Mouse (Mus musculus): ENCODE measurements around the gene Syf2. TPM values are rescaled to one million over a fixed set of nuclear protein-coding genes. Genes with fewer than 3 reads are reported as not detected.

The Syf2 gene
- polyA plus RNA-seq (2012; rRNA removed; ENCODE audit: low replicate concordance): 26.2 and 27.7 TPM in 2 replicates

DNA sequence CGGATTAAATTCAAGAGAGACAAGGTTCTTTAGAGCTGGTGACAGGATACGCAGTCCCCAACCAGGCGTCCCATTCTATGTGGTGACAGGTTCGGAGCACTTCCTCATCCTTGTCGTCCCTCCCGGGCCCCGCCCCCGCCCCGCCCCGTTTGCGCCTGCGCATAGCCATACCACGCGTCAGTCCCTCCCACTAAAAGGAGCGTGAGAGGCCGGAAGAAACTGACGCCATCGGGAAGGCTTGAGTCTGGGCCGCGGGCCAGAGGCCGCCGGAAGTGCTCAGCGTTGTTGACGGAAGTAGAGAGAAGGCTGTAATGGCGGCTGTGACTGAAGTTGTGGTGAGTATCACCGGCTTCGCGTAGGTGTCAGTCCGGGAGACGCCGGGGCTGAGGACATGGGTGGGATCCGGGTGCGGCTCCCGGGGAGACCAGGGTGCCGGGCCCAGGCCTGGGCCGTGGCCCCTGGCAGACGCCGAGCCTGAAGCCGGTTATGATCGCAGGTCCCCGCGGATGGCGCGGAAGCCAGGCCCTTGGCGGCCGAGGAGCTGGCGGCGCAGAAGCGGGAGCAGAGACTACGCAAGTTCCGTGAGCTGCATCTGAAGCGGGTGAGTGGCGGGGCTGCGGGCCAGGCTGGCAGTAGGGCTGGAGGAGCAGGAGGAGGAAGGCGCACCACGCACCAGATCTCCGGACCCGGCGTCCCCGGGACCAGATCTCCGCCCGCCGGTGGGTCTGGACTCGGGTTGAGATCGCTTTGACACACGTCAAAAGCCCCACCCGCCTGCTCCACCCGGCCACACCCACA is at the start of gene Syf2:
TSS of gene Syf2 (plus strand) at position 215 of the 798 bp plus-strand sequence.

DNA sequence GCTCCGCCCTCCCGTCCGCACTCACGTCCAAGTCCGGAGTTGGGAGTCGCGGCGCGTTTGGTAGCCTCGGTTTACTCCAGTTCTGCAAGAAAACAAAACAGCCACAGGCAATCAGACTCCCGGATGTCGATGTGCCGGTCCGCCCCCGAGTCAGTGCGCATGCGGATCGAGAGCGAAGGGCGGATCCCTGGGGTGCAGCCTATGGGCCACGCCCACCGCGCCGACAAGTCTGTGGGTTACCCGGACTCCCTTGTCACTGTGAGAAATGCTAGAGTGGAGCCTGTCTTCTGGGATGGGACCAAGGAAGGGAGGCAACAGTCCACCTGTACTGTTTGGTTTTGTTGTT is 15.9 kb upstream of the Syf2 start, which contains the start of gene Tmem50a:
TSS of gene Tmem50a (minus strand) at position 161 of the 346 bp plus-strand sequence.

DNA sequence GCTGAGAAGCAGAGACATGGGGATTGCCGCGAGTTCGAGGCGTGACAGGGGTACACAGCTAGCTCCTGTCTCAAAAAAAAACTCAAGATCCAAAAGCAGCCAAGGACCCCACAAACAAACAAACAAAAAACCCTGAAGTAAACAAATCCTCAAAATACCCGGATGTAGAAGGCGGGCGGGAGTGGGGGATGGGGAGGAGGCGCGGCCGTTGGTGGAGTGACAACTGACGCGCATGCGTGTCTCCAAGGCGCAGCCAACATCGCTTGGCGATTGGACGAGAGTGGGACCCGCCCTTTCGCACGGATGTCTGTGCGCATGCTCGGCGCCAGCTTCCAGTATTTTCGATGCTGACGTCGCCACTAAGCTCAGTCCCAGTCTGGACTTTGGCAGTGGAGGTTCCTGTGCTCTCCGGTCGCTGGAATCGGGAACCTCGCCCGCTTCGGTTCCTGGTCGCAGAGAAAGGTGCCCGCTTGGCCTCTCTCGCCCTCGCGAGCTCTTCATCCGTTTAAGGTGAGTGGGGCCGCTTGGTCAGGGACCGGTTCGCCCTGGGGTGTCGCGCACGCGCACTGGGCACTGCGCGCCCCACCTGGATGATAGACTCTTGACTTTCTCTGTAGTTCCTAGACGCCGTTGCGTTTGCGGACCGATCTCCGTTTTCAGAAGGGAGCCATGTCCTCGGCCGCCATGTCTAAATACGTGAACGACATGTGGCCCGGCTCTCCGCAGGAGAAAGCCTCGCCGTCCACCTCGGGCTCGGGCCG is 7.3 kb upstream of the Syf2 start, which contains the start of gene Rsrp1:
TSS of gene Rsrp1 (plus strand) at position 335 of the 761 bp plus-strand sequence.

Other genes starting within 250 kb of the Syf2 start
- 6.9 and 14.0 TPM in 2 replicates for gene Man1c1, start 226.6 kb upstream of the Syf2 start, polyA plus RNA-seq (2012; rRNA removed; ENCODE audit: low replicate concordance)
- 20.2 and 24.8 TPM in 2 replicates for gene Ldlrap1, start 162.9 kb upstream of the Syf2 start, polyA plus RNA-seq (2012; rRNA removed; ENCODE audit: low replicate concordance)
- 11.5 and 12.8 TPM in 2 replicates for gene Maco1, start 77.6 kb upstream of the Syf2 start, polyA plus RNA-seq (2012; rRNA removed; ENCODE audit: low replicate concordance)
- gene Rhd, start 66.4 kb upstream of the Syf2 start, polyA plus RNA-seq (2012; rRNA removed; ENCODE audit: low replicate concordance): 0.29 and 0.81 TPM in 2 replicates
- 157 and 161 TPM in 2 replicates for gene Tmem50a, start 15.9 kb upstream of the Syf2 start, polyA plus RNA-seq (2012; rRNA removed; ENCODE audit: low replicate concordance)
- gene Rsrp1, start 7.3 kb upstream of the Syf2 start, polyA plus RNA-seq (2012; rRNA removed; ENCODE audit: low replicate concordance): 326 and 559 TPM in 2 replicates
- gene Runx3, start 189.8 kb downstream of the Syf2 start, polyA plus RNA-seq (2012; rRNA removed; ENCODE audit: low replicate concordance): 0.27 and 1.4 TPM in 2 replicates